Mouse (Mus musculus): Measurements from ENCODE around the gene Srpx. TPM values are rescaled to one million over a fixed set of nuclear protein-coding genes. Genes with fewer than 3 reads are reported as not detected.

Srpx gene
- polyA plus RNA-seq (2012; rRNA removed) = 7.6 and 9.5 TPM in 2 replicates

DNA sequence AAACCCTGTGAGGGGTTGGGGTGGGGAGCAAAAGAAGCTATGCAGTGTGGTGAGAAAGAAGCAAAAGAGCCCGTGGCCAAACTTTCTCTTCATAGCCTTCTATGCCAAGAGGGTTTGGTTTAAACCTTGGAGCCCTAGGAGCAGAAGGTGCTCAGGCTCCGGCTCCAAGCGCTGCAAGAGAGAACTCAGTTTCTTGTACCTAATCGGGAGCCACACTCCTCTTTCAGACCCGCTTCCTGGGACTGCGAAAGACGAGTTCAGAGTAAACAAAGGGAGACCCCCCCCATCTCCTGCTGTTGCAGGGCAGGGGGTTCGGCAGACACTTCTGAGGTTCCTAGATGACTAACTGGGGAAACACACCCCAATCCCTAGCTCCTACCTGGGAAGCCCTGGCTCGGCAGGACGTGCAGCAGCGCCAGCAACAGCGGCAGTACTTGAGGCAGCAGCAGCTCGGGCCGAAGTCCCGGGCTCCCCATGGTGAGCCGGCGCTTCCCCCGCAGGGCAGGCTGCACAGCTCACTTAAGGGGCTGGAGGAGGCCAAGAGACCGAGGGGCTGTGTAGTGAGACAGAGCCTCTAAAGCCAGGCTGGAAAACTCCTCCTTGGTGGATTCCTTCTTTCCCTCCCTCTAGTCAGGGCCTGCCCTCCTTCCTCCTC lies at the start of gene Srpx:
Gene Srpx (minus strand): TSS at position 645 of the 655 bp plus-strand sequence.
- no peak for DNase-seq (ENCODE audit: low read depth, low spot score)
- WGBS = 15% methylated on average over 19 of the region's 19 CpGs

DNA sequence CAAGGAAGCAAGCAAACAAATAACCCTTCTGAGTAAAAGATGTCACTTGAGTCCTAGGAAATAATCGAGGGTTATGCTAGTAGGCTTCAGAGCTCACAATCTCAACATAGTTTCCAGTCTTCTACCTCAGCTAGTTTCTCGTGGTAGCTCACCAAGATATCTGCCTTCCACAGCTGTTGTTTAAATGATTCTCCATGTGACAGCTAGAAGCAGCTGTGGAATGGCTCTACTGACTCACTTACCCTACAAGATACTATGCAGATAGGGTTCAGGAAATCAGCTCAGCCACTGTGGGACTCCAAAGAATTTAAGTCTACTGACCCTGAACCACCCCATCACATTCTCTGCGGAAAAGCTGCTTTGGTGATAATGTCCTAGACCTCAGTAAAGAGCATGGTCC lies 34.9 kb upstream of the Srpx start:
- 73% methylated on average over 3 of the region's 3 CpGs for WGBS
- no peak for DNase-seq (ENCODE audit: low read depth, low spot score)

DNA sequence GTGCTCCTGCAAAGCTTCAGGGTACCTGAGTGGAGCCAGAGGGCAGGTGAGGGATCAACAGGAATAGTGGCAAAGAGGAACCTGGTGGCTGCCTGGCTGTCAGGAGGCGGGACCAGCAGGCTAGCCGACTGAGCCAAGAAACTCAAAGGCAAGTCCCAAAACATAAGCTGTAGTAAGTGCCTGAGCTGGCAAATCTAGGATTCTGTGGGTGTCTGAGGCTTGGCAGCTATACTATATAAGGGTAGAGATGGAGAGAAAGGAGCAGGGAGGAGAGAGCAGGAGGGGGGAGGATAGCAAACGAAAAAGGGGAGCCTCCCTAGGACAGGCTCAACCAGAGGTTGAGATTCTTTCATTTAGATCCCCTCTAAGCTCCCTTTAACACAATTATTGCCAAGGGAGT lies 1.7 kb downstream of the Srpx start:
- WGBS = 44% methylated on average over 3 of the region's 3 CpGs

DNA sequence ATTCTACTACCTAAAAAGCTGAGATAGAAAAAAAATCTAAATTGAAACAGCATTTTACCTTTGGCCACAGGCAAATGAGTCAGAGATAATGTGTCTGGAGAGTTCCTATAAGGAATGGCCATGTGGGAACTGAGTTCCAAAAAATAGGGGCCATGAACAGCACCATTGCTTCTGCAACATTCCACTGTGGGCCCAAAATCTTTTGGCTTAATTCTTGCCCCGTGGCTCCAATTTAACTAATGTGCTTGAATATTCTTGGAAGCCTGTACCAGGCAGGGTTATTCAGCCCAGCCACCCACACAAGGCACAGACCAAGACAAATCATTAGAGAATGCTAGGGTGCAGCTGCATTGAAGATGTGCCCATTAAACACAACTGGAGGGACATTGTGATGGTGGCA lies 6.8 kb downstream of the Srpx start:
- 61% methylated on average over 1 of the region's 1 CpGs for WGBS
- no peak for DNase-seq (ENCODE audit: low read depth, low spot score)

More for the DNA sequence above, 1.7 kb downstream of the Srpx start:
- DNase-seq (ENCODE audit: low read depth, low spot score) = no peak

DNA sequence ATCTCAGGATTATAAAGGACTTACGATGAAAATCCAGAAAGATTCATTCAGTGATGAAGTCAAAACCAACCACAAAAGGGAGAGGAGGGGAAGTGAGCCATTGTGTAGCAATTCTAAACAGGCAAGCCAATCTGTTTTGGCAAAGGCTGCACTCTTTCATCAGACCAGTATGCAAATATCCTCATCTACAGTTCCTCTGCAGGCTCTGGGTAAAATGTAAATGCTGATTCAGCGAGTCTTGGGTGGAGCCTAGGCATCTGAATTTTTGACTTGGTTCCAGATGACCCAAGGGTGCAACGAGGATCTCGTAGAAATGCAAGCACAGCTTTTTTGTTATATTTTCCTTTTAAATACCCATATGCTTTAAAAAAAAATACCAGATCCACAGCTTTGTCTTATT lies 9.0 kb downstream of the Srpx start:
- DNase-seq (ENCODE audit: low read depth, low spot score) = no peak
- 34% methylated on average over 4 of the region's 4 CpGs for WGBS

DNA sequence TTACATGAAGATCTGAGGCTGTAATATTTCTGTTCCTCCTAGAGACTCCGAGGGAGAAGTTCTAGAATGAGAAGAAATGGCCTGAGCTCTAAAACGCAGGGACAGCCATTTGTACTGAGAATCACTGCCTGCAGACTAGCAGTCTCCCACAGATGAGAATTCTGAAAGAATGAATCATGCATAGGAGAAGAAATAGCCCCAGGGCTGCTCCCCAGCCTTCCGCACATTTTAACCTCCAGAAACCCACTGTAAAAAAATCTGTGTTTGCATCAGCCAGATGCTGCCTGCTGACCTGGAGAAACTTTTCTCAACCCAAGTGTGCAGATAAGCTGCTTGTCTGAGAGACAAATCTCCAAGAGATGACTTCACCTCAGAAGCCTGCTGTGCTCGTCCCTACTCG lies 12.0 kb downstream of the Srpx start:
- 66% methylated on average over 5 of the region's 5 CpGs for WGBS
- DNase-seq (ENCODE audit: low read depth, low spot score) = no peak

DNA sequence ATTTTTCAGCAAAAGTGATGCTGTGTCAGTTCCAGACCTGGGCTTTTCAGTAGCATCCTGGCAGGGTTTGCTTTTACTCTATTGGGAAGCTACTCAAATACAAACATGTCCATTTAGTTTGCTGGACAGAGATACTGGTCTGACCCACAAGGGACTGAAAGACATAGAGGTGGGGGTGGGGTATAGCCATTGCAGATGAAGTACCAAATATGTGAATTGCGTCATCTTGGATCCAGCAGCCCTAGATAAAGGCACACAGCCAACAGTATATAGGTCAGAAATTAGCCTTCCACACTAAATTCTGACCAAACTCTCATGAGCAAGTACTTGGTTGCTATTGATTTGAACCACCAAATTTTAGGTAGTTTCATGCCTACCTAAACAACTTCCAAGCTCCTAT lies 14.8 kb downstream of the Srpx start:
- DNase-seq (ENCODE audit: low read depth, low spot score) = no peak
- 78% methylated on average over 1 of the region's 1 CpGs for WGBS

DNA sequence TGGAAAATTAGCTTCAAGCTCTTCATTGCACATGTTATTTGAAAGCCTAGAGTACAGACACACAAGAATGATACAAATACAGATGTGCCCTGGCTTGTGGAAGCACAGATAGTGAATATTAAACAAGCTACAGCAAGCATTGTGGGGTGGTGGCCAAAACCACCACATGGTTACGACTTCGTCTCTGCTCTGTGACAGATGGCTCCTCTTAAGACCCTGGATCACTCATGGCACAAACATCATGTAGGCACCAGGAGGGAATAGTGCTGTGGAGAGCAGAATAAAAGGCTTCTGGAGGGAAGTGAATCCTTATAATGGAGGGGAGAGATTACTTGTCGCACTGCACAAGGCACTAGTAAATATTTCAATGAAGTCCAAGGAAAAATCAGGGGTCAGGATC lies 21.7 kb downstream of the Srpx start:
- no peak for DNase-seq (ENCODE audit: low read depth, low spot score)
- 62% methylated on average over 3 of the region's 3 CpGs for WGBS

DNA sequence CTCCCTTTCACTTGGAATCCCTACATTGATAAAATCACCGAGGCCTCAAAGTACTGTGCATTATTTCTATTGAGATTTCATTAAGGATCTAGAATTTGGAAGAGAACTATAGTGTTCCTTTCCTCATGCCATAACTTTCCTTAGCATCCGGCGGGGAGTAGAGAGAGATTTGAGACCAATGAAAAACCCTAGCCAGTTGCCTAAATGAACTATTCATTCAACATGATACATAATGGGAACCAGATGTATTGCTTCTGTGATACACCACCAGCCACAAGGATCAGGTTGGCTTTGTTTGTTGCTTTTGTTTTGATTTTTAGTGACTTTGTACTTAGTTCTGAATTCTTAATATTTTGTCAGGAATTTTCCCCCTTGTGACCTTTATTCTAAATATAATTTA lies 37.1 kb downstream of the Srpx start:
- DNase-seq (ENCODE audit: low read depth, low spot score) = no peak

DNA sequence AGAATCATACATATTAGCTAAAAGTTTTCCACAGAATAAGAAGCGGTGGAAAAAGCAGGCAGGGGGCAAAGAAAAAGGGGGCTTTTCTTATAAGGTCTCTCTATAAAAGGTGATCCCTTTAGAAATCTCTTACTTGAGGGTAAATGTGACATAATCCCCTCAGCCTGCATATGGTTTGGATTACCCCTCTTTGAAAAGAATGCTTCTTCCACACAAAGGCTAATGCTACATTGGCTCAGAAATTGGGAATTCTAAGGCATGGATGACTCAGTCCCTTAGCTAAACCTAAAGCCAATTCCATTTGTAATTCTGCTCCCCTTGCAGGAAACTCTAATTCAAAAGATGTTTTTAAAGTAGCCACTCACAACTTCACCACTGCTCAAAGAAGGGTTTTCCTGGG lies 37.5 kb downstream of the Srpx start:
- DNase-seq (ENCODE audit: low read depth, low spot score) = no peak
- WGBS = 79% methylated on average over 1 of the region's 1 CpGs

More for the DNA sequence above, 37.1 kb downstream of the Srpx start:
- 85% methylated on average over 3 of the region's 3 CpGs for WGBS

DNA sequence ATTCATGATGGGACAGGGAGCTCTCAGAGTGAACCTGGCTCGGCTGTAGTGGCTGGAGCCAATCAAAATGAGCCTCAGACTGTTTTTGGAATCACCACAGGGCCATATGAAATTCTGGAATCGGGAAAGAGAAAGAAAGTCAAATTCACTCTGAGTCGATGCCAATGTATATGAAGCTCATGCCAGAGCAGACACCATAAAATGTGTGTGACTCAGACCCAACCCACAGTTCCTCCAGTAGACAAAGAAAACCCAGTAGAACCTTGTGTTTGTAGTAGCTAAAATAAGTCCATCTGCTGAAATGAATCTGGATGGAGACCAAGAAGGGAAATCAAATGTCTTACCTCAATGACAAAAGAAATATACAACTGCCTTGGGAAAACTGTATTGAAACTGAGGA lies 43.5 kb downstream of the Srpx start:
- DNase-seq (ENCODE audit: low read depth, low spot score) = no peak
- 29% methylated on average over 3 of the region's 3 CpGs for WGBS

DNA sequence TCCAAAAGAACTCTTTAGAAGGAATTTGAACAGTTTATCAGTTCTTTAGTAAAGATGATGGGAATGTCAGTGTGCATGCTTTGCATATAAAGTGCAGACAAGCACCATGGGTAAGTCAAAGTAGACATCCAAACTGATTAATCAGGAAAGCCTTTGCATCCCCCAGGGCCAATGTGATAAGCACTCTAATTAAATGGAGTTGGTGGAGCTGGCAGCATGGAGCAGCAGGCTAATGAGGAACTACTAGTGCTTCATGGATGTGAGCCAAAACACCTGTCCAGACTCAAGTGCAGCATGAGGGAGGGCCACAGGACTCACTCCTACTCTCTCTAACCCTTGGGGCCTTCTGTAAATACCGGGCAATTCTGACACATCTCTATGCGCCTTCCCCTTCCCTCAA lies 46.0 kb downstream of the Srpx start:
- 57% methylated on average over 2 of the region's 2 CpGs for WGBS
- no peak for DNase-seq (ENCODE audit: low read depth, low spot score)

DNA sequence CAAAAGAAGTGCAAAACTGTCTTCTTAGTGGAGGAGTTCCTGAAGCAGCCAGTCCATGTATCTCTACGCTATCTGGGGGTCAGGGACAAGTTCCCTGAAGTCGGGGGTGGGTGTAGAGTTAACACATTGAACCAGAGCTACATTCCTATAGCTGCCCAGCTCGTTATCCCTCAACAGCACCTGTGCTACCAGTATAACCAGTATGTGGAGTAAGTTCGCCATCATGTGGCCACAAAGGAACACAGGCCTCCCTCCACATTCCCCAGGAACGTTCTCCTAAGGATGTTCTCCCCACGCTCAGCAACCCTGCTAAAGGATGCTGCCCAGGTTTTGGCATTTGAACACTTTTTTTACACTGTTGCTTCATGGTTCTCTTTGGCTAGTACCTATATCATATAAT lies 46.8 kb downstream of the Srpx start:
- WGBS = 20% methylated on average over 6 of the region's 6 CpGs

DNA sequence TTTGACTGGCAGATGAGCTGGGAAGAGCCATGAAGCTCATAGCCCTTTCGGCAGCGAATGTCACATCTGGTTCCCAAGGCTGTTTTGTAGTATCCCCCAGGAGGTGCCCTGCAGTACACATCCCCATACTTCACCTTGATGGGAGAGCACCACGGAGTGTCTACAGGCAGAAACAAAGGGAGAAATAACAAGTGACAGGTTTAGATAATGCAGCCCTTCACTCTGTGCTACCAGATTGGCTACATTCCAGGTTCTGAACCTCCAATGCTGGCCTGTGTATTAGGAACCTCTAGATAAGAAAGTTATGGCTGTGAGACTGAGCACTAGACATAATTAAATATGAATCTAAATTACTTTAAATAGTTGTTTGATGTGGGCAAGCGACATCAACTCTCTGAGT lies 48.1 kb downstream of the Srpx start:
- no peak for DNase-seq (ENCODE audit: low read depth, low spot score)
- WGBS = 75% methylated on average over 4 of the region's 4 CpGs

More for the DNA sequence above, 46.8 kb downstream of the Srpx start:
- no peak for DNase-seq (ENCODE audit: low read depth, low spot score)

DNA sequence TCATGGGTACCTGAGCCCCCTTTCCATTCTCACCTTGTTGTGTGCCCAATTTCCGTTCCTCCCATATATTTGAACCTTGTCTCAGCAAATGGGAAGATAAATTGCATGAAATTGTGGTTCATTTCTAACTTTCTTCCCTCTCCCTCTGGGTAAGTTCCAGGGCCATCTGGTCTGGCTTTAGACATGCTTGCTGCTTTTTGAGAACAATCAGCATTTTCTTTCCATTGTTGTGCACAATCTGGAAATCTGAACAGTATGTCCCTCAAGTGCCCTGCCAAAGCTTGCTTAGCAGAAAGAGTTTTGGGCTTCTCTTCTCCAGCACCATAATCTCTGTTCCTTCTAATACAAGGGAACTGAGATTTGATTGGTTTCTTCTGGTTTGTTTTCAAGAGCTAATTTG lies 53.7 kb downstream of the Srpx start:
- WGBS = 59% methylated on average over 1 of the region's 1 CpGs
- DNase-seq (ENCODE audit: low read depth, low spot score) = no peak

DNA sequence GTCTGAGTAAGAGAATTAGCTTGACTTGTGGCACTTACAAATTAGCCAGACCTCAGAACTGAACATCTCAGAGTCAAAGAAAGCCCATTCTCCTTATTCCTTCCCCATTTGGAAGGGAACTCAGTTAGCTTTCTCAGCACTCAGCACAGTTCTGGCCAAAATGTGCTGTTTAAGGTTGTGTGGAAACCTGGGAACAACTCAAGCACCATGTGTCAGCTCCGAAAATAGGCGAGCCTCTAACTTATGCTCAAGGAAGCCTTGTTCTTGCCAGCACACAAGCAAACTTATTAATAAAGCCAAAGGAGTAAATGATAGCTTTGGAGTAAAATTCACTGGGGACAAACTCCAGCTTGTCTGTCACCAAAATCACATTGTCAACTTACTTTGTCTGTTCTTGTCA lies 54.1 kb downstream of the Srpx start:
- WGBS = 74% methylated on average over 2 of the region's 2 CpGs
- DNase-seq (ENCODE audit: low read depth, low spot score) = no peak

DNA sequence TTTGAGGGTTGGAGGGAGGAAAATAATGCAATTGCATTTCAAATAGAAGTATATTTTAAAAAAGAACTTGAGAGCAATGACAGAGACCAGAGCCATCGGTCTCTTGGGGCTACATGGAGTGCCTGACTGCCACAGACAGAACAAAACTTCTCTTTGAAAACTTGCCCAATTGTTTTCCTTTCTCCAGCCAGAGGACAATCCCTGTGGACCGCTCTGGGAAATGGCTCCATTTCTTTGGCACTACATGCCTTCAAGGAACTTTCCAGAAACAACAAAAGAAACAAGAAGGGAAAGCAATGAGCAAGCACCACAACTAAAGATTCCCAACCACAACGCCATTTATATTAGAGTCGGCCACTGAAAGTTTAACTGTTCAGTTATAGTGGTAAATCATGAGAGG lies 55.3 kb downstream of the Srpx start:
- 72% methylated on average over 4 of the region's 4 CpGs for WGBS
- DNase-seq (ENCODE audit: low read depth, low spot score) = no peak

DNA sequence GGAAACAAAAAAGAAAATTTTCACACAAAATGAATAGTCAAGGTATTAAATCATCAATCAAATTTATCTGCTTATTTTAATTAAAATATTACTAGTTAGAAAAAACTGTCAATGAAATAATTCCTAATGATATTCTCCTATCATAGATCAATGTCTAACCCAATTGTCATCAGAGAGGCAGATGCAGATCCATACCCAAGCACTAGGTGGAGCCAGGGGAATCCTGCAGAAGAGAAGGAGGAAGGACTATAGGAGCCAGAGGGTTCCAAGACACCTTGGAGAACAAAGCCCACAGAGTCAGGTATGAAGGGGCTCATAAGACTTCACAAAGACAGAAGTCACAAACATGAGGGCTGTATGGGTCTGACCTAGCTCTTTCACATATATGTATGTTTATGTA lies 82.8 kb downstream of the Srpx start:
- no peak for DNase-seq (ENCODE audit: low read depth, low spot score)

DNA sequence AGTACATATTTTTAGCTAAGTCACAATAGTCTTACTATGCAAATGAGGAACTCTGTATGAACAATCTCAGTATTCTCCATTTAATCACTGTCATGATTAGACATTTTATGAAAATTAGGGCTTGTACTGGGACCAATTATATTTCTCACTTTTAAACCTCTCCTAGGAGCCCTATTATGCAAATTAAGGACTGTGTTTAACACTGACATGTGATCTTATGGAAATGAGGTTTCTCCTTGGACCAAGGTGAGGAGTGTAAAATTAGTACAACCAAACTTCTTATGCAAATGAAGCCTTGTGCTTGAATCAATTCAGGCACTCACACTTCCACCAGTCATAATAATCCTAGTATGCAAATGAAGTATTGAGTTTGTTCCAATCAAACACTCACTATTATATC lies 107.3 kb downstream of the Srpx start:
- no peak for DNase-seq (ENCODE audit: low read depth, low spot score)

DNA sequence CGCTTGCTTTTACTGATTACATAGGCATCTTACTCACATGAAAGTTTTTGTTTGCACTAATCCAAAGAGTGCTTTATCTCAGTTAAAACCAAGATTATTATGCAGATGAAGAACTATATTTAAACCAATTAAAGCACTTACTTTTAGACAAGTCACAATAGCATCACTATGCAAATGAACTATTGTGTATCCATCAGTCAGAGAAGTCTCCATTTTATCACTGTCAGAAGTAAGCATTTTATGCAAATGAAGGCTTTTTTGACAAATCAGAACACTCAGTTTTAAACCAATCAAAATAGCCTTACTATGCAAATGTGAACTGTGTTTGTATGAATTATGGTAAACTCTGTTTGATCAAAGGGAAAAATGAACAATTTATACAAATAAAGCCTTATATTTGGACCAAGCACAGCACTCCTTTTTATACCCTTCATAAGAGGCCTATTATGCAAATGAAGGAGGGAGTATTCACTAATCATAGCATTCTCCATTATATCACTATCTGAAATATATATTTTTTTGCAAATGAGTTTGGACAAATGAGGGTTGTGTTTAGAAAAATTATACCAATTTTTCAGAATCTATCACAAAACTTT lies 109.7 kb downstream of the Srpx start:
- WGBS = 98% methylated on average over 1 of the region's 1 CpGs
- DNase-seq (ENCODE audit: low read depth, low spot score) = no peak

DNA sequence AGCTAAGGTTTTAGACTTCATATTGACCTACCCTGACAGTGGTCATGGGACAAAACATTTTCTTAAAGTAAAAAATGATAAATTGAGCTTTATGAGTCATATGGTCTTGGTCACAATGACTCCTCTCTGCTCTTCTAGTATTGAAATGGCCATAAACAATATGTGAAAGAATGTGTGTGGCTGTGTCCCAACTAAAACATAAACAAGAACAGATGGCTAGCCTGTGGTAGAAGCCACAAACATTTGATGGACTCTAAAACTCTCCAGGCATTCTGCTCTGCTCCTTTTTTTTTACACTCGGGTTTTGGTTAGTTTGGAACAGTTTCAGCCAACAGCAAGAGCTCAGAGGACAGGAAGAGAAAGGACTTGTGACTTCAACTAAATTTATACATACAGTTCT lies 111.6 kb downstream of the Srpx start:
- DNase-seq (ENCODE audit: low read depth, low spot score) = no peak
- whole genome bisulfite sequencing = 37% methylated on average over 1 of the region's 1 CpGs

DNA sequence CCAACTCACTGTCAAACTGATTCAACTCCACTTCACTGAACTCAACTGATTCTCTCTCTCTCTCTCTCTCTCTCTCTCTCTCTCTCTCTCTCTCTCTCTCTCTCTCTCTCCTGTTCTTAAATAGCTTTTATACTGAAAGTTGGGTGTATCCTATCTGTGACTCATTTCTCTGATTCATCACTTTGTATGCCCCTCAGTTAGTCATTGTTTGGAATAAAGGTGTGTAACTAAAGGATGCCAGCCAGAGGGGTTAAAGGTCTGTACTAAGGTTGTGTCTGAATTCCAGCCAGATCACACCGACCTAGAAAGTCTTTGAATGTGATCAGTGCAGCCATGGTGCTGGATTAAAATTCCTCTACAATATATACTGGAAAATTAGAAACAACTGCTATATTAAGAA lies 116.8 kb downstream of the Srpx start:
- DNase-seq (ENCODE audit: low read depth, low spot score) = no peak
- WGBS = 19% methylated on average over 1 of the region's 1 CpGs

Data from large intestine, adult 2 months (tissue).